Mouse (Mus musculus) liver, embryonic 14.5 days (tissue): ENCODE measurements around the gene Galnt16.

Source experiments
- CTCF ChIP-seq: IDR thresholded peaks from 2 replicates; pipeline ENCODE4 v1.5.1; 2016; ENCODE audit warnings: antibody characterized with exemption, low read depth, control low read depth
- EP300 ChIP-seq: IDR thresholded peaks from 2 replicates; pipeline ENCODE4 v1.6.1; 2016; ENCODE audit warnings: antibody characterized with exemption, low read depth

- TF ChIP-seq EP300 (no peak), CTCF (no peak)
Observed at GRCm38 (mm10) chr12:80538311-80538710, 20.2 kb downstream of the Galnt16 start.
